20 mouse cellular contexts compared by ENCODE assay signal in the genomic region with DNA sequence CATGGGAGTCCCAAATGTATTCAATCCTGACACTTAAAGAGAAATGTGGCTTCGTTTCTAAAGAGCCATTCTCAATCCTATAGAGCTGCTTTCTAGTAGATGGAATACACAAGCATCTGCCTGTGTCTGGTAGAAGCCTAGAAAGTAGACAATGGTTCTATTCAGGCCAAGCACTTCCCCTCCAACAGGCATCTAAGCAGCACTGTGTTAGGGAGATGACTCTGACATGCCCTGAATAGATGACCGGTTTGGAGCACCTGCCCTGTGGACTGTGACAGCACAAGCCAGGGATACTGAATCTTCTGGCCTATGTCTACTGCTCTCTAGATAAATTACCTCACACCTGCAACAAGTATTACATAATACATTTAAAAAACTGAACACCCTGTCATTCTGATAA. TPM values are rescaled to one million over a fixed set of nuclear protein-coding genes. Genes with fewer than 3 reads are reported as not detected.
DNase-seq lines count a peak whose midpoint lies in the region; ATAC-seq and TF ChIP-seq lines count a peak whose summit lies in the region.
"Had no signal": no experiment of that assay in that cellular context is flagged by ENCODE, and none has a peak within 500 bp of the region (broad histone marks: within the 10 kb centered on the region; RNA-seq: fewer than 3 reads in every experiment).

No protein-coding gene starts in this region.

- no peaks in the 10 kb centered on the region for H3K4me1 ChIP-seq in forebrain, embryonic 13.5 days
- H3K4me1 ChIP-seq in forebrain, embryonic 15.5 days = no peaks in the 10 kb centered on the region
- peaks cover 4% of the 10 kb centered on the region; the same call in 1 of the 2 replicates for H3K4me1 ChIP-seq in kidney, adult 2 months (ENCODE audit: control insufficient read depth, insufficient read depth, low read length)
- H3K4me1 ChIP-seq in midbrain, postnatal 0 days (ENCODE audit: insufficient read depth, low read length) = no peaks in the 10 kb centered on the region
- no peaks in the 10 kb centered on the region for H3K4me1 ChIP-seq in midbrain, embryonic 14.5 days (ENCODE audit: control insufficient read depth, insufficient read depth, low read length)
- H3K4me1 ChIP-seq in neural tube, embryonic 15.5 days = no peaks in the 10 kb centered on the region
- H3K4me1 ChIP-seq: embryonic facial prominence, embryonic 10.5 days had no signal

- H3K4me2 ChIP-seq in forebrain, embryonic 13.5 days = no peak overlapping the region
- H3K4me2 ChIP-seq in forebrain, embryonic 15.5 days (replicated peaks) = no peak overlapping the region
- H3K4me2 ChIP-seq in midbrain, postnatal 0 days (ENCODE audit: low read depth, low read length, poor library complexity, severe bottlenecking) = no peak overlapping the region
- no peak overlapping the region for H3K4me2 ChIP-seq in midbrain, embryonic 14.5 days (ENCODE audit: low read length)
- no peak overlapping the region for H3K4me2 ChIP-seq in neural tube, embryonic 15.5 days

- no peak overlapping the region for H3K9ac ChIP-seq in forebrain, embryonic 13.5 days
- no peak overlapping the region for H3K9ac ChIP-seq in forebrain, embryonic 15.5 days (replicated peaks)
- H3K9ac ChIP-seq in midbrain, postnatal 0 days (replicated peaks; ENCODE audit: low read length, poor library complexity, severe bottlenecking) = no peak overlapping the region
- no peak overlapping the region for H3K9ac ChIP-seq in midbrain, embryonic 14.5 days (replicated peaks; ENCODE audit: low read length)
- no peak overlapping the region for H3K9ac ChIP-seq in neural tube, embryonic 15.5 days (replicated peaks)
- H3K9ac ChIP-seq: liver, embryonic 14.5 days had no signal

- peaks cover 64% of the 10 kb centered on the region for H3K36me3 ChIP-seq in forebrain, embryonic 13.5 days (ENCODE audit: poor library complexity, severe bottlenecking)
- peaks cover 48% of the 10 kb centered on the region for H3K36me3 ChIP-seq in forebrain, embryonic 15.5 days
- H3K36me3 ChIP-seq in kidney, adult 2 months (ENCODE audit: control insufficient read depth, insufficient read depth, low read length) = peaks cover 2% of the 10 kb centered on the region; the same call in 1 of the 2 replicates
- peaks cover 29% of the 10 kb centered on the region for H3K36me3 ChIP-seq in midbrain, postnatal 0 days (ENCODE audit: insufficient read depth, low read length)
- H3K36me3 ChIP-seq in midbrain, embryonic 14.5 days (ENCODE audit: control insufficient read depth, insufficient read depth, low read length) = peaks cover 63% of the 10 kb centered on the region
- peaks cover 59% of the 10 kb centered on the region for H3K36me3 ChIP-seq in neural tube, embryonic 15.5 days

- H3K27ac ChIP-seq in forebrain, embryonic 13.5 days = no peak overlapping the region
- no peak overlapping the region for H3K27ac ChIP-seq in forebrain, embryonic 15.5 days (replicated peaks)
- H3K27ac ChIP-seq in kidney, adult 2 months (ENCODE audit: insufficient read depth, low read depth, low read length) = peak overlapping the region; percentile 59; the same call in 1 of the 2 replicates
- H3K27ac ChIP-seq in midbrain, postnatal 0 days (ENCODE audit: low read depth, low read length) = no peak overlapping the region
- no peak overlapping the region for H3K27ac ChIP-seq in midbrain, embryonic 14.5 days (replicated peaks; ENCODE audit: low read depth, low read length)
- H3K27ac ChIP-seq in neural tube, embryonic 15.5 days (replicated peaks) = no peak overlapping the region
- H3K27ac ChIP-seq: embryonic facial prominence, embryonic 10.5 days; heart, adult 2 months; liver, embryonic 14.5 days had no signal

- 0 out of 2 replicates have a peak, but pooled peaks have one; percentile 24 for ATAC-seq in forebrain, embryonic 13.5 days
- no peak for ATAC-seq in forebrain, embryonic 15.5 days (replicated peaks)
- no peak; the same call in 1 of the 2 replicates for ATAC-seq in midbrain, postnatal 0 days (ENCODE audit: low FRiP score)
- ATAC-seq in midbrain, embryonic 14.5 days (ENCODE audit: low FRiP score, low TSS enrichment) = no peak
- 0 out of 2 replicates have a peak, but pooled peaks have one; percentile 54 for ATAC-seq in neural tube, embryonic 15.5 days (ENCODE audit: low FRiP score)
- ATAC-seq: activated CD4-positive, CD25-positive, alpha-beta regulatory T cell, adult 4 months had no signal

- no peak overlapping the region for H3K4me3 ChIP-seq in forebrain, embryonic 13.5 days
- no peak overlapping the region for H3K4me3 ChIP-seq in forebrain, embryonic 15.5 days
- H3K4me3 ChIP-seq in kidney, adult 2 months (ENCODE audit: insufficient read depth, low read depth, low read length) = no peak overlapping the region
- no peak overlapping the region for H3K4me3 ChIP-seq in midbrain, postnatal 0 days (ENCODE audit: low read depth, low read length)
- no peak overlapping the region for H3K4me3 ChIP-seq in midbrain, embryonic 14.5 days (replicated peaks; ENCODE audit: low read depth, low read length)
- no peak overlapping the region for H3K4me3 ChIP-seq in neural tube, embryonic 15.5 days (replicated peaks)
- H3K4me3 ChIP-seq: embryonic facial prominence, embryonic 10.5 days; erythroblast, embryonic 14.5 days; gastrocnemius, adult 2 months; heart, adult 2 months; left cerebral cortex, adult 2 months had no signal

- peak; percentile 50 for DNase-seq in kidney, adult 2 months
- DNase-seq in kidney, postnatal 4 days = no peak
- DNase-seq in midbrain, postnatal 0 days (ENCODE audit: low spot score) = peak; percentile 25
- no peak for DNase-seq in midbrain, embryonic 14.5 days
- DNase-seq in ovary, postnatal 14 days (ENCODE audit: low spot score) = no peak
- DNase-seq: adrenal gland, postnatal 25 days; cerebellum, postnatal 25 days; gastrocnemius, adult 2 months; heart, adult 2 months; lung, postnatal 10 days; right cerebral cortex, postnatal 25 days; thymus, postnatal 4 days had no signal

- 43% methylated on average over 2 of the region's 2 CpGs for WGBS in forebrain, embryonic 13.5 days
- WGBS in forebrain, embryonic 15.5 days = 50% methylated on average over 2 of the region's 2 CpGs
- 59% methylated on average over 2 of the region's 2 CpGs for WGBS in kidney, adult 2 months
- WGBS in midbrain, postnatal 0 days = 53% methylated on average over 2 of the region's 2 CpGs
- WGBS in midbrain, embryonic 14.5 days = 47% methylated on average over 2 of the region's 2 CpGs
- 38% methylated on average over 2 of the region's 2 CpGs for WGBS in neural tube, embryonic 15.5 days

- no peak for TF ChIP-seq POLR2A in kidney, adult 2 months (IDR thresholded peaks at IDR 0.05; ENCODE audit: low read depth, low read length)

- H3K27me3 ChIP-seq in forebrain, embryonic 13.5 days = no peaks in the 10 kb centered on the region
- H3K27me3 ChIP-seq in forebrain, embryonic 15.5 days = no peaks in the 10 kb centered on the region
- H3K27me3 ChIP-seq in kidney, adult 2 months (replicated peaks; ENCODE audit: control insufficient read depth, insufficient read depth, low read length) = no peaks in the 10 kb centered on the region
- H3K27me3 ChIP-seq in midbrain, postnatal 0 days (ENCODE audit: insufficient read depth, low read length) = no peaks in the 10 kb centered on the region
- no peaks in the 10 kb centered on the region for H3K27me3 ChIP-seq in midbrain, embryonic 14.5 days (ENCODE audit: control insufficient read depth, insufficient read depth, low read length)
- no peaks in the 10 kb centered on the region for H3K27me3 ChIP-seq in neural tube, embryonic 15.5 days (replicated peaks)

- no peaks in the 10 kb centered on the region for H3K9me3 ChIP-seq in forebrain, embryonic 13.5 days (replicated peaks)
- no peaks in the 10 kb centered on the region for H3K9me3 ChIP-seq in forebrain, embryonic 15.5 days
- no peaks in the 10 kb centered on the region for H3K9me3 ChIP-seq in midbrain, postnatal 0 days (ENCODE audit: low read length)
- H3K9me3 ChIP-seq in midbrain, embryonic 14.5 days (ENCODE audit: control insufficient read depth, low read length) = no peaks in the 10 kb centered on the region
- H3K9me3 ChIP-seq in neural tube, embryonic 15.5 days (replicated peaks) = no peaks in the 10 kb centered on the region
- H3K9me3 ChIP-seq: embryonic facial prominence, embryonic 10.5 days had no signal

- TF ChIP-seq CTCF in kidney, adult 2 months (conservative IDR thresholded peaks at IDR 0.05; ENCODE audit: insufficient read depth, insufficient read length, low read depth, low read length) = no peak
- no peak for TF ChIP-seq CTCF in midbrain, postnatal 0 days (IDR thresholded peaks at IDR 0.05)

RNA-seq across cellular contexts. Expression of a gene that starts 17.7 kb away (rescaled TPM):
- 3.4 and 4.2 TPM in 2 replicates for polyA plus RNA-seq in forebrain, embryonic 13.5 days (2015; fragmentation: Nextera tagmentation; extraction: Ambion mirVana)
- 3.4 and 3.6 TPM in 2 replicates for polyA plus RNA-seq in forebrain, embryonic 15.5 days (2015; fragmentation: Nextera tagmentation; extraction: Ambion mirVana)
- 10.2 and 15.0 TPM in 2 replicates for polyA plus RNA-seq in kidney, adult 2 months (2012; rRNA removed)
- 9.3 and 15.5 TPM in 2 replicates for total RNA-seq in midbrain, postnatal 0 days (2014; rRNA removed)
- polyA plus RNA-seq in midbrain, postnatal 0 days (2015; fragmentation: Nextera tagmentation; extraction: Ambion mirVana) = 1.1 and 1.4 TPM in 2 replicates
- polyA plus RNA-seq in midbrain, embryonic 14.5 days (2014; fragmentation: Nextera tagmentation; extraction: Ambion mirVana) = 3.2 and 4.5 TPM in 2 replicates
- 3.2 and 3.4 TPM in 2 replicates for polyA plus RNA-seq in neural tube, embryonic 15.5 days (2015; fragmentation: Nextera tagmentation; extraction: Ambion mirVana)

Comparison
In these comparisons a context has a peak if more than half of its experiments do, and no peak if none do; other contexts are left out.
1. ATAC-seq: peak in forebrain, embryonic 13.5 days (single experiment) and neural tube, embryonic 15.5 days (single experiment); none in forebrain, embryonic 15.5 days (single experiment), midbrain, postnatal 0 days (single experiment) and midbrain, embryonic 14.5 days (single experiment).
2. DNase-seq: peak in kidney, adult 2 months (single experiment) and midbrain, postnatal 0 days (single experiment); none in kidney, postnatal 4 days (0 of 2), midbrain, embryonic 14.5 days (single experiment) and ovary, postnatal 14 days (single experiment).